Mouse (Mus musculus) brain, embryonic 14.5 days (tissue): Measurements from ENCODE around the gene Olfr1181. TPM values are rescaled to one million over a fixed set of nuclear protein-coding genes. Genes with fewer than 3 reads are reported as not detected.
"Not testable (repeated sequence)": the region's sequence is repeated elsewhere in the genome, so short reads cannot be mapped to it uniquely, and the experiment has no call there.

ENCODE experiments used
- DNase-seq: peaks from one replicate; pipeline ENCODE4 v3.0.0-alpha.2; 2011; ENCODE audit warnings: low read depth
- CTCF ChIP-seq: fragments of 200-500 bp; IDR thresholded peaks from 2 replicates; pipeline ENCODE4 v1.5.1; 2012; ENCODE audit warnings: inconsistent platforms, mild to moderate bottlenecking, moderate library complexity, borderline replicate concordance; ENCODE audit not compliant: insufficient read depth, insufficient read length; ENCODE audit errors: extremely low read depth
- POLR2A ChIP-seq: fragments of 200-500 bp; IDR thresholded peaks from 2 replicates; pipeline ENCODE4 v1.6.1; 2012; ENCODE audit warnings: mild to moderate bottlenecking, inconsistent platforms, borderline replicate concordance; ENCODE audit not compliant: poor library complexity, insufficient read depth, insufficient read length, severe bottlenecking; ENCODE audit errors: extremely low read depth
- polyA plus RNA-seq: library from polyadenylated mRNA; depleted of rRNA; stranded (reverse); fragments of >200 nt; gene quantifications from 2 replicates; pipeline ENCODE4 v1.2.3, GENCODE M21; 2012; rRNA removed

Gene Olfr1181
- polyA plus RNA-seq, result not detected in 2 replicates

DNA sequence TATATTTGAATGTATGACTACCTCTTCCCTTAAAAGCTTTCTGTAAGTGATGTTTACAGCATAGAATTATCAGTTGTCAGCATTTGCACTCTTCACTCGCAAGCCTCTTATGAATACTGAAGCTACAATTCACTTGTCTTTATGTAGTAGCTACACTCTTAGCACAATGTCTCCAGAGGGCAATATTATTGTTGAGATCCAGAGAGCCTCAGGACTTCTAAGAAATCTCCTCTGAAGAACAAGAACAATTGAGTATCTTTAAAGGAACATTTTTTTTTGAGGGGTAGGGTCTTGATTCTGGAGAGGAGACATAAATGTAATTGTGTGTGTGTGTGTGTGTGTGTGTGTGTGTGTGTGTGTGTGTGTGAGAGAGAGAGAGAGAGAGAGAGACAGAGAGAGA lies at the start of gene Olfr1181:
TSS of gene Olfr1181 (minus strand) at position 101 of the 400 bp plus-strand sequence.
- no peak for TF ChIP-seq CTCF
- no peak for TF ChIP-seq POLR2A
- DNase-seq, result no peak

DNA sequence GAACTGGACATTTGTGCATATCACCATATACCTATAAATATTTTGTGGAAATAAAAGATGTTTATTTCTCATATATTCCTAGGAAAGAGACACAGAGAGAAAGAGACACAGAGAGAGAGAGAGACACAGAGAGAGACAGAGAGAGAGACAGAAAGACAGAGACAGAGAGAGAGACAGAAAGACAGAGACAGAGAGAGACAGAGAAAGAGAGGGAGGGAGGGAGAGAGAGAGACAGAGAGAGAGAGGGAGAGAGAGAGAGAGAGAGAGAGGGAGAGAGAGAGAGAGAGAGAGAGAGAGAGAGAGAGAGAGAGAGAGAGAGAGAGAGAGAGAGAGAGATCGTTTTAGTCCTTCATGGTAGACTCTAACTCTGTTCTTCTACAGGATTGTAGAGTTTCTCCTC lies 28.6 kb upstream of the Olfr1181 start, which contains the start of gene Olfr1183:
TSS of gene Olfr1183 (plus strand) at position 301 of the 400 bp plus-strand sequence.
- not testable (repeated sequence) for DNase-seq

DNA sequence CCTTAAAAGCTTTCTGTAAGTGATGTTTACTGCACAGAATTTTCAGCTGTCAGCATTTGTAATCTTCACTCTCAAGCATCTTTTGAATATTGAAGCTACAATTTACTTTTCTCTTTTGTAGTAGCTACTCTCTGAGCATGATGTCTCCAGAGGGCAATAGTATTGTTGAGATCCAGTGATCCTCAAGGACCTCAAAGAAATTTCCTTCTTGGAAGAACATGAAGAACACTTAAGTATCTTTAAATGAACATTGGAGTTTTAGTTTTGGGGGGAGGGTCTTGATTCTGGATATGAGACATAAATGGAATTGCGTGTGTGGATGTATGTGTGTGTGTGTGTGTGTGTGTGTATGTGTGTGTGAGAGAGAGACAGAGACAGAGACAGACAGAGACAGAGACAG lies 23.1 kb upstream of the Olfr1181 start, which contains the start of gene Gm13757:
TSS of gene Gm13757 (minus strand) at position 101 of the 400 bp plus-strand sequence.
- no peak for DNase-seq
- TF ChIP-seq CTCF (no peak), POLR2A (no peak)

DNA sequence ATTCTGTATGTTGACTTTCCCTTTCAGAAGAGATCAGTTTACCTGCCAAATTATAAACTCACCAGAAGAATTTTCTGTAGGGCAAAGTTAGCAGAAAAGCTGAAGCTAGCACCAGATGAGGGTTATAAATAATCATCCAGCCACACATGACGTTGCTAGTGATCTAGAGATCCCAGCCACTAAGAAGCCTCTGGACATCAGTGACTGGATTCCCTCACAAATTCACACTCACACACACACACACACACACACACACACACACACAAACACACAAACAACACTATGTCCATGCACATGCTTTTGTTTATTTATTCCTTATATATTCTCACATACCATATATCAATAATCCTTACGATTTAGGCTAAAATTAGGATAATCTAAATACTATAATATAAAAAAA lies 6.9 kb downstream of the Olfr1181 start, which contains the start of gene Olfr1180:
TSS of gene Olfr1180 (minus strand) at position 101 of the 400 bp plus-strand sequence.
- DNase-seq, result no peak
- TF ChIP-seq POLR2A (no peak), CTCF (no peak)

DNA sequence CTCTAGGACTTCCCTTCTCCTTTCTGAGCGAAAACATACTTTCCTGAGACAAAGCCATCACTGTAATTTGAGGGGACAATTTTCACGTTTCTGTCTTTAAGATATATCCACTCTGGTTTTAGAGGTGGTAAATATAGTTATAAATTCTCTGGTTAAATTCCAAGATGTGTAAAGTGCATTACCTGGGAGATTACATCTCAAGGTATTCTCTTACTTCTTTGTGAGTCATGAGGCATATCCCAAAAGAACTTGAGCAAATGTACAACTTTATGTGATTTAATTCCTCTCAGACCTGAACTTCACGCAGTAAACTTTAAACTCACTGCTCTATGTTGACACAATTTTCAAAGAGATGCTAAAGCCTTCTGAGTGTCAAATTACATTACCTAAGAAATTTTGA lies 19.6 kb downstream of the Olfr1181 start, which contains the start of gene Olfr1179:
TSS of gene Olfr1179 (minus strand) at position 101 of the 400 bp plus-strand sequence.
- TF ChIP-seq CTCF (no peak), POLR2A (no peak)
- no peak for DNase-seq

DNA sequence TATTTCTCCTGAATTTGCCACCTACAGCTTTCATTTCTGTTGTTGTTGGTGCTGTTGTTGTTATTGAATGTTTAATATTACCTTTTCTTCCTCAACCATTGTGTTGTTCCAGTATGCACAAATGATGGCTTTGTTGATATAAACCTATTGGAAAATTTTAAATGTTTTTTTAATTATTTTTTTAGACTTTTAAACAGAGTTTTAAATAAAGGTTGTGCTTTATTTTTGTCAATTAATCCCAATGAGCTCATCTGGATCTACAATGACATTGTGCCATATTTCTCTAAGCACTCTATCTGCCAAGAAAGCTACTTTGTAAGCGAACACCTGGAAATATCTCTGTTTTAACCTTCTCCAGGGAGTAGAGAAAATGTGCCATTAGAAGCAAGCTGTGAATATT lies 39.2 kb downstream of the Olfr1181 start, which contains the start of gene Olfr1178:
TSS of gene Olfr1178 (plus strand) at position 301 of the 400 bp plus-strand sequence.
- no peak for DNase-seq
- no peak for TF ChIP-seq POLR2A
- TF ChIP-seq CTCF, result no peak

Other genes starting within 250 kb of the Olfr1181 start
- not detected in 2 replicates for gene Olfr1168, start 244.3 kb downstream of the Olfr1181 start, polyA plus RNA-seq
- not detected in 2 replicates for gene Olfr1170, start 197.8 kb downstream of the Olfr1181 start, polyA plus RNA-seq
- gene Olfr1173, start 146.3 kb downstream of the Olfr1181 start, polyA plus RNA-seq, result not detected in 2 replicates
- not detected in 2 replicates for gene Olfr1174-ps, start 111.0 kb downstream of the Olfr1181 start, polyA plus RNA-seq
- gene Olfr1175-ps, start 99.0 kb downstream of the Olfr1181 start, polyA plus RNA-seq, result not detected in 2 replicates
- gene Olfr1176, start 89.5 kb downstream of the Olfr1181 start, polyA plus RNA-seq, result not detected in 2 replicates
- not detected in 2 replicates for gene Olfr1177-ps, start 79.7 kb downstream of the Olfr1181 start, polyA plus RNA-seq
- not detected in 2 replicates for gene Olfr1178, start 39.1 kb downstream of the Olfr1181 start, polyA plus RNA-seq
- gene Olfr1179, start 19.7 kb downstream of the Olfr1181 start, polyA plus RNA-seq, result not detected in 2 replicates
- gene Olfr1180, start 7.0 kb downstream of the Olfr1181 start, polyA plus RNA-seq, result not detected in 2 replicates
- gene Gm13757, start 23.0 kb upstream of the Olfr1181 start, polyA plus RNA-seq, result not detected in 2 replicates
- gene Olfr1183, start 28.7 kb upstream of the Olfr1181 start, polyA plus RNA-seq, result not detected in 2 replicates
- gene Olfr1184, start 57.4 kb upstream of the Olfr1181 start, polyA plus RNA-seq, result not detected in 2 replicates
- not detected in 2 replicates for gene Olfr1185-ps1, start 67.1 kb upstream of the Olfr1181 start, polyA plus RNA-seq
- gene Olfr1186, start 92.4 kb upstream of the Olfr1181 start, polyA plus RNA-seq, result not detected in 2 replicates
- not detected in 2 replicates for gene Olfr1188, start 130.8 kb upstream of the Olfr1181 start, polyA plus RNA-seq
- not detected in 2 replicates for gene Olfr1189, start 160.3 kb upstream of the Olfr1181 start, polyA plus RNA-seq
- not detected in 2 replicates for gene Olfr1191-ps1, start 214.4 kb upstream of the Olfr1181 start, polyA plus RNA-seq
- gene Olfr1192-ps1, start 222.3 kb upstream of the Olfr1181 start, polyA plus RNA-seq, result not detected in 2 replicates
- gene Olfr1193, start 249.5 kb upstream of the Olfr1181 start, polyA plus RNA-seq, result not detected in 2 replicates